Mouse (Mus musculus) kidney, postnatal 0 days (tissue): ENCODE measurements around the gene Mrpl39. TPM values are rescaled to one million over a fixed set of nuclear protein-coding genes. Genes with fewer than 3 reads are reported as not detected.

Experiments
- ATAC-seq: fragments of 200-750 bp; cut with Nextera tagmentation; replicated peaks from 2 replicates; pipeline ENCODE4 v1.8.0; 2017; ENCODE audit warnings: low read depth, moderate number of reproducible peaks, moderate TSS enrichment, moderate library complexity; ENCODE audit not compliant: low FRiP score
- DNase-seq: peaks from one replicate; pipeline ENCODE4 v3.0.0-alpha.2; 2016; ENCODE audit warnings: low spot score
- H3K27ac ChIP-seq: fragments of 300-500 bp; sonication (generic); 2 replicates; pipeline ENCODE4 v1.5.1; 2014; ENCODE audit warnings: mild to moderate bottlenecking
- H3K27me3 ChIP-seq: fragments of 300-500 bp; sonication (generic); 2 replicates; pipeline ENCODE4 v1.6.1; 2014; ENCODE audit warnings: low read length, mixed read lengths; ENCODE audit not compliant: insufficient read depth
- H3K36me3 ChIP-seq: fragments of 300-500 bp; sonication (generic); 2 replicates; pipeline ENCODE4 v1.6.1; 2014; ENCODE audit warnings: low read length, mixed read lengths; ENCODE audit not compliant: insufficient read depth
- H3K4me1 ChIP-seq: fragments of 300-500 bp; sonication (generic); replicated peaks from 2 replicates; pipeline ENCODE4 v1.6.1; 2014; ENCODE audit warnings: antibody characterized with exemption, low read length, mixed read lengths; ENCODE audit not compliant: insufficient read depth
- H3K4me2 ChIP-seq: fragments of 300-500 bp; sonication (generic); 2 replicates; pipeline ENCODE4 v1.6.1; 2014; ENCODE audit warnings: mild to moderate bottlenecking, low read length, moderate library complexity, mixed read lengths
- H3K4me3 ChIP-seq: fragments of 300-500 bp; sonication (generic); replicated peaks from 2 replicates; pipeline ENCODE4 v1.5.1; 2014; ENCODE audit warnings: low read depth, low read length
- H3K9ac ChIP-seq: fragments of 300-500 bp; sonication (generic); 2 replicates; pipeline ENCODE4 v1.6.1; 2014; ENCODE audit warnings: low read depth, low read length
- H3K9me3 ChIP-seq: fragments of 300-500 bp; sonication (generic); replicated peaks from 2 replicates; pipeline ENCODE4 v1.6.1; 2016; ENCODE audit warnings: low read length, inconsistent platforms, mixed read lengths
- CTCF ChIP-seq: IDR thresholded peaks from 2 replicates; pipeline ENCODE4 v1.5.1; 2016; ENCODE audit warnings: antibody characterized with exemption, low read depth, mild to moderate bottlenecking, moderate library complexity
- WGBS: fragments of 180-500 bp; shearing (Covaris S2); extraction: QIAGEN DNeasy Blood & Tissue Kit; methylation state at CpG from one replicate; pipeline ENCODE4 v1.1.7; 2014; 5-methylcytosine and 5-hydroxymethylcytosine counted together
- polyA plus RNA-seq: library from polyadenylated mRNA; unstranded; fragments of >200 nt; fragmentation: Nextera tagmentation; extraction: Ambion mirVana; gene quantifications from 2 replicates; pipeline ENCODE4 v1.2.1, GENCODE M21; 2015

Mrpl39 gene
- polyA plus RNA-seq, 1 experiment from 2014 or later = 45.5 TPM

DNA sequence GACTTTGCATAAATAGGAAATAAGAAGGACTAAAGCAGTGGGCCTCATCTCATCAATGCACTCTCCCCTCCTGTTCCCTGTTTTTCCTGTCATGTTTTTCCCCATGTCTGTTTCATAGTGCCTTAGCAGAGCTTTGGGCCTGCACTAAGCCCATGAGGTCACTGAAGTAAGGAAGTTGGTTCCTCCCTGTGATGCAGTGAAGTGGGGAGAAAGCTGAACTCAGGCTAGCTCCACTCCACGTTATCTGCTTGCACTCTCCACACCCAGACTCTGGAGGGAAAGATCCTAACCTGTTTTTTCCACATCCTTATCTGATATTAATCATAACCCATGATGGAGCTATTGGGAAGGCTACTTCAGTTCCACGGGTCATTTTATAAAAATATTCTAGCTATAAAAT lies 26.9 kb downstream of the Mrpl39 start:
- no peak overlapping the region for H3K9ac ChIP-seq
- H3K4me2 ChIP-seq = no peak overlapping the region
- WGBS = 73% methylated on average over 2 of the region's 2 CpGs
- H3K27ac ChIP-seq = no peak overlapping the region
- no peak for TF ChIP-seq CTCF
- no peaks in the 10 kb centered on the region for H3K36me3 ChIP-seq
- ATAC-seq (no peak), DNase-seq (no peak)
- H3K4me1 ChIP-seq = no peaks in the 10 kb centered on the region
- no peaks in the 10 kb centered on the region for H3K27me3 ChIP-seq
- H3K4me3 ChIP-seq = no peak overlapping the region
- no peaks in the 10 kb centered on the region for H3K9me3 ChIP-seq

DNA sequence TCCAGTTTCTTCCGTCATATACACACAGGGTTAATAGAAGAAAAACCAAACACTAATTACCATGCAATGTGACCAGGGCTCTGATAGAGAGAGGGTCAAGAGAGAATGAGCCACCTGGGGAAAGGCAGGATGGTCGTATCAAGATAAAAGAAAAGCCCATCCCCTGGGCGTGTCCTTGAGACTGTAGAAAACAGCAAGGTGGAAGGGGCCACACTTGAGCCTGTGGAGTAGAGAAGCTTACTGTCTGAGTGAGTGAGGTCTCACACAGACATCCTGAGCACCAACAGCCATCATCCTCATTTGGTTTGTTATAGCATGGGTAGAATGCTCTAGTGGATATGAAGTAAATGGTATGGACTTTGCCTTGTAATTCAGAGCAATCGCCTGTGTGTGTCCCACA lies 27.7 kb downstream of the Mrpl39 start:
- Histone ChIP-seq H3K9ac (no peak overlapping the region), H3K4me2 (no peak overlapping the region), H3K27me3 (no peaks in the 10 kb centered on the region), H3K9me3 (no peaks in the 10 kb centered on the region), H3K36me3 (no peaks in the 10 kb centered on the region), H3K27ac (no peak overlapping the region), H3K4me1 (no peaks in the 10 kb centered on the region), H3K4me3 (no peak overlapping the region)
- TF ChIP-seq CTCF = no peak
- DNase-seq (no peak), ATAC-seq (no peak)
- 72% methylated on average over 4 of the region's 4 CpGs for WGBS

DNA sequence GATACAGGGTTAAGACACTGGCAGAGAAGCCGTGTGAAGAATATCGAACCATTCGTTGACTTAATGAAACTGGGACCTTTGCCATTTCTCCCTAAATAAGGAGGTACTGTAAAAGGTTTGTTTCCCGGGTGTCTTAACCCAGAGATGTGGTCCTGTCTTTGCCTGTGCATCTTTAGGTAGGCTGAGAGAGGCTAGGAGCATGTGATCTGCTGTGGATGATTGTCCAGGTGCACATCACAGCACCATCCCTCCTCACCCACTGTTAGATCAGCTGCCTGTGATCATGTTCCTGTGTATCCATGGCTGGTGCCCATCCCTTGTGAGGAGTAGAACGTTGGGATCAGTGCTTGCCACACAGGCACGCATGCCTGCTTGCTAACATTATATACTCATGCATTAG lies 29.0 kb downstream of the Mrpl39 start:
- no peaks in the 10 kb centered on the region for H3K9me3 ChIP-seq
- no peak for ATAC-seq
- H3K9ac ChIP-seq = no peak overlapping the region
- H3K27me3 ChIP-seq = no peaks in the 10 kb centered on the region
- no peaks in the 10 kb centered on the region for H3K4me1 ChIP-seq
- no peaks in the 10 kb centered on the region for H3K36me3 ChIP-seq
- 83% methylated on average over 6 of the region's 6 CpGs for WGBS
- TF ChIP-seq CTCF = no peak
- H3K4me2 ChIP-seq = no peak overlapping the region
- no peak overlapping the region for H3K4me3 ChIP-seq
- H3K27ac ChIP-seq = no peak overlapping the region
- DNase-seq = no peak

- H3K36me3 ChIP-seq = no peaks in the 10 kb centered on the region
- no peaks in the 10 kb centered on the region for H3K9me3 ChIP-seq
- DNase-seq (no peak), ATAC-seq (no peak)
- H3K27me3 ChIP-seq = no peaks in the 10 kb centered on the region
- no peak overlapping the region for H3K4me2 ChIP-seq
- H3K4me1 ChIP-seq = no peaks in the 10 kb centered on the region
- no peak overlapping the region for H3K9ac ChIP-seq
- TF ChIP-seq CTCF = no peak
- H3K27ac ChIP-seq = no peak overlapping the region
- no peak overlapping the region for H3K4me3 ChIP-seq
- WGBS = 76% methylated on average over 5 of the region's 5 CpGs
These were observed 30.0 kb downstream of the Mrpl39 start for GRCm38 (mm10) chr16:84705507-84705906.

DNA sequence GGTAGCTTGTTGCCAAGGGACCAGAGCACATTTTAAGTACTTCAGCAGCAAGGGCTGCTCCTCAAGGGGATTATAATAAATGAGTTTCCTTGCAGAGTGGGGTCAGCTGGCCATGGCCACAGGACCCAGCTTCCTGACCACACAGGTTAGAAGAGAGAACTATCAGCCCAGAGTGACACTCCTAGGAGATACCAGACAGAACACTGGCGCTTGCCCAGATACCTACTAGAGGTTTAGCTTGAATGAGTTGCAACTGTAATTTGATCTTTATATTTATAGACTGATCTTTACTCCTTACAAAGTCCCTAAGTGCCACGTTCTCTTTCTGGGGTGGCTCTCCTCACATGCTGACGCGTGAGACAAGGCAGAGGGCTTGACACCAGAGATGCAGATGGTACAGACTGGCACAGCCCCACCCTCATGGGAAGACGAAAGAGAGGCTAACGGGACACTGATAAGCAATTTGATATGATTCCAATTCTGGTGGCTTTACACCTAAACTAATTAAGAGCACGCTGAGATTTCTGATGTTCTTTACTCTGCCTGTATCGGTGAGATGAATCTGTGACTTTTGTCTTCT lies 30.8 kb downstream of the Mrpl39 start:
- no peak for DNase-seq

GRCm38 (mm10) chr16:84703769-84704660 lies 31.5 kb downstream of the Mrpl39 start:
- ATAC-seq (no peak), DNase-seq (no peak)
- TF ChIP-seq CTCF = no peak
- Histone ChIP-seq H3K4me2 (peak overlapping the region; percentile 98), H3K9me3 (no peaks in the 10 kb centered on the region), H3K27me3 (no peaks in the 10 kb centered on the region), H3K4me3 (peak overlapping the region; percentile 57), H3K4me1 (no peaks in the 10 kb centered on the region), H3K27ac (no peak overlapping the region), H3K36me3 (no peaks in the 10 kb centered on the region), H3K9ac (peak overlapping the region; percentile 63; the same call in 1 of the 2 replicates)
- WGBS = 56% methylated on average over 13 of the region's 13 CpGs

More for the DNA sequence above, 30.8 kb downstream of the Mrpl39 start:
- WGBS = 49% methylated on average over 8 of the region's 8 CpGs
- Histone ChIP-seq H3K4me2 (no peak overlapping the region), H3K9me3 (no peaks in the 10 kb centered on the region), H3K36me3 (no peaks in the 10 kb centered on the region), H3K4me3 (no peak overlapping the region), H3K4me1 (no peaks in the 10 kb centered on the region), H3K27ac (no peak overlapping the region), H3K9ac (no peak overlapping the region), H3K27me3 (no peaks in the 10 kb centered on the region)
- ATAC-seq = no peak
- no peak for TF ChIP-seq CTCF
